Mouse (Mus musculus) hindbrain, embryonic 16.5 days (tissue): ENCODE data around the gene Evpl. TPM values are rescaled to one million over a fixed set of nuclear protein-coding genes. Genes with fewer than 3 reads are reported as not detected.
"Not testable (repeated sequence)": the region's sequence is repeated elsewhere in the genome, so short reads cannot be mapped to it uniquely, and the experiment has no call there.

Experiments
- ATAC-seq: fragments of 200-750 bp; cut with Nextera tagmentation; 2 replicates; pipeline ENCODE4 v1.8.0; 2017; ENCODE audit warnings: moderate TSS enrichment, moderate library complexity
- H3K27ac ChIP-seq: fragments of 300-500 bp; sonication (generic); 2 replicates; pipeline ENCODE4 v1.5.1; 2014; ENCODE audit warnings: low read depth, mild to moderate bottlenecking, control low read depth, low read length, moderate library complexity
- H3K27me3 ChIP-seq: fragments of 300-500 bp; sonication (generic); replicated peaks from 2 replicates; pipeline ENCODE4 v1.6.1; 2014; ENCODE audit warnings: low read length; ENCODE audit not compliant: control insufficient read depth, insufficient read depth
- H3K36me3 ChIP-seq: fragments of 300-500 bp; sonication (generic); 2 replicates; pipeline ENCODE4 v1.6.1; 2014; ENCODE audit warnings: mild to moderate bottlenecking, low read length, moderate library complexity, mixed read lengths; ENCODE audit not compliant: control insufficient read depth, insufficient read depth
- H3K4me1 ChIP-seq: fragments of 300-500 bp; sonication (generic); 2 replicates; pipeline ENCODE4 v1.6.1; 2014; ENCODE audit warnings: low read depth, low read length; ENCODE audit not compliant: control insufficient read depth, insufficient read depth
- H3K4me2 ChIP-seq: fragments of 300-500 bp; sonication (generic); 2 replicates; pipeline ENCODE4 v1.6.1; 2014; ENCODE audit warnings: mild to moderate bottlenecking, low read length, control low read depth, moderate library complexity
- H3K4me3 ChIP-seq: fragments of 300-500 bp; sonication (generic); 2 replicates; pipeline ENCODE4 v1.5.1; 2014; ENCODE audit warnings: mild to moderate bottlenecking, low read length, control low read depth, moderate library complexity
- H3K9ac ChIP-seq: fragments of 300-500 bp; sonication (generic); 2 replicates; pipeline ENCODE4 v1.6.1; 2014; ENCODE audit warnings: low read depth, mild to moderate bottlenecking, control low read depth, low read length, moderate library complexity
- H3K9me3 ChIP-seq: fragments of 300-500 bp; sonication (generic); 2 replicates; pipeline ENCODE4 v1.6.1; 2014; ENCODE audit warnings: mild to moderate bottlenecking, low read length, moderate library complexity; ENCODE audit not compliant: control insufficient read depth
- WGBS: fragments of 180-500 bp; shearing (Covaris S2); extraction: QIAGEN DNeasy Blood & Tissue Kit; methylation state at CpG from one replicate; pipeline ENCODE4 v1.1.7; 2014; 5-methylcytosine and 5-hydroxymethylcytosine counted together
- polyA plus RNA-seq: library from polyadenylated mRNA; unstranded; fragments of >200 nt; fragmentation: Nextera tagmentation; extraction: Ambion mirVana; gene quantifications from 2 replicates; pipeline ENCODE4 v1.2.1, GENCODE M21; 2015

Evpl gene
- polyA plus RNA-seq, 1 experiment from 2014 or later: 1.1 TPM

DNA sequence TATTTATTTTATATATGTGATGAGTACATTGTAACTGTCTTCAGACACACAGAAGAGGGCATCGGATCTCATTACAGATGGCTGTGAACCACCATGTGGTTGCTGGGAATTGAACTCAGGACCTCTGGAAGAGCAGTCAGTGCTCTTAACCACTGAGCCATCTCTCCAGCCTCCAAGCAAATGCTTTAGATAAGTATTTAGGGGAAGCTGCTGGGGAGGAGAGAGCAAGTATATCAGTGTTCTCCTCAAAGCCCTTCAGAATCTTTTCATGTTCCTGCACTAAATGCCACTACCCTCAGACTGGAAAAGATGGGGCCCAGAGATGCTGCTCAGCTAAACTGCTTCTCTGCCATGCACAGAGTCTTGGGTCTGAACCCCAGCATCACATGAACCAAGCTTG, 39.3 kb upstream of the Evpl start:
- Histone ChIP-seq H3K4me1 (peaks cover 22% of the 10 kb centered on the region), H3K27me3 (peaks cover 21% of the 10 kb centered on the region)
- not testable (repeated sequence) for H3K36me3 ChIP-seq, H3K4me3 ChIP-seq, H3K4me2 ChIP-seq, H3K9me3 ChIP-seq, ATAC-seq, H3K9ac ChIP-seq, H3K27ac ChIP-seq
- 97% methylated on average over 1 of the region's 1 CpGs for WGBS

GRCm38 (mm10) chr11:116274045-116274666, 36.3 kb upstream of the Evpl start, which contains the start of gene Srp68:
Srp68 (minus strand) TSS chr11:116274217.
- peak; percentile 100 for ATAC-seq
- Histone ChIP-seq H3K27me3 (no peaks in the 10 kb centered on the region), H3K9me3 (no peaks in the 10 kb centered on the region), H3K4me3 (peak within 1 kb of the TSS; percentile 95), H3K9ac (peak within 1 kb of the TSS; percentile 93), H3K4me2 (peak within 1 kb of the TSS; percentile 89), H3K4me1 (peaks cover 18% of the 10 kb centered on the region), H3K27ac (peak within 1 kb of the TSS; percentile 93), H3K36me3 (peaks cover 4% of the 10 kb centered on the region)
- 2% methylated on average over 32 of the region's 32 CpGs for WGBS

DNA sequence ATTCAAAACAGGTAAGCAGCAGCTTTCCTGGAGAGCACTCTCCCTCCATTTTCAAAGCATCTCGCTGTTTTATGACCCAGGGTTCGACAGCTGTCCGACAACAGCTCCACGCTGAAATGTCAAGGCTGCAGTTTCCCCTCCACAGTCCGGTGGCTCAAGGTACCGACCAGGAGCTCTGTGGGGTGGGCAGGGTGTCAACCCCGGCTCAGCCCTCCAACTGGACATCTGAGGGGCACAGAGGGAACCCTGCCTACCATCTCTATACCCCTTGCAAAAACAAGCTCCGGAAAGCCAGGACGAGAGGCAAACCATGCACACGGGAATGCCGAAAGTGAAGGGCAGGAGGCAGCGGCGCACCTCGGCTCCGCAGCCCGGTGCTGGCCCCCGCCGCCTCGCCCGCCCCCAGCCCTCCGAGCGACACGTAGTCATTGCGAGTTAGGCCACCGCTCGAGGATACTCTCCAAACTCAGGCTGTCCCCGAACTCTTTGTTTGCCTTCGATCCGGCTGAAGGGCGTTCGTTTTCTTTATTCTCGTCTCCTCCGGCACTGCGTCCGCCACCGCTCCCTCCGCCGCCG, 35.7 kb upstream of the Evpl start:
- H3K4me1 ChIP-seq: peaks cover 18% of the 10 kb centered on the region
- peak overlapping the region; percentile 93 for H3K9ac ChIP-seq
- H3K36me3 ChIP-seq: peaks cover 4% of the 10 kb centered on the region
- peak overlapping the region; percentile 95 for H3K4me3 ChIP-seq
- H3K27ac ChIP-seq: peak overlapping the region; percentile 75
- no peaks in the 10 kb centered on the region for H3K9me3 ChIP-seq
- peak; percentile 55 for ATAC-seq
- no peaks in the 10 kb centered on the region for H3K27me3 ChIP-seq
- under 1% methylated on average over 39 of the region's 39 CpGs for WGBS
- peak overlapping the region; percentile 89 for H3K4me2 ChIP-seq

GRCm38 (mm10) chr11:116272589-116273468, 35.0 kb upstream of the Evpl start:
- Histone ChIP-seq H3K36me3 (peaks cover 12% of the 10 kb centered on the region), H3K4me2 (peak overlapping the region; percentile 89), H3K4me1 (peaks cover 18% of the 10 kb centered on the region), H3K9me3 (no peaks in the 10 kb centered on the region), H3K9ac (peak overlapping the region; percentile 93), H3K27me3 (no peaks in the 10 kb centered on the region), H3K27ac (no peak overlapping the region), H3K4me3 (peak overlapping the region; percentile 95)
- no peak for ATAC-seq
- WGBS: 58% methylated on average over 12 of the region's 12 CpGs

GRCm38 (mm10) chr11:116269560-116269959, 31.7 kb upstream of the Evpl start:
- no peak for ATAC-seq
- peaks cover 29% of the 10 kb centered on the region for H3K36me3 ChIP-seq

DNA sequence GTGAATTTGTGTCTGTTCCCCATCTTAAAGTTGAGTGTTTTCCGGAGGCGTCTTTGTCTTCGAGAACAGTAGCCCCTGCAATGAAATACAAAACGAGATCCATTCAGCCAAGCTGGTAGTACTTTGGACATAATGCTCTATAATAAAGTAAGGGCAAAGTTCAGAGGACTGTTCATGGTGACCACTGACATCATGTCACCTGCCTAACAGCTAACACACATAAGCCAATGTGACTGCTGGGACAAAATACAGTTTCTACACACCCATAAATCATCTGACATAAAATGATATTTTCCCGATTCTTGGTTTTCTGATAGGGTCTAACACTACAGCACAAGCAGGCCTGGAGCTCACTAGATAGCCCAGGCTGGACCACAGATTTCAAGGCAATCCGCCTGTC, 30.4 kb upstream of the Evpl start:
- no peak overlapping the region for H3K9ac ChIP-seq
- H3K36me3 ChIP-seq: peaks cover 39% of the 10 kb centered on the region
- H3K4me1 ChIP-seq: peaks cover 14% of the 10 kb centered on the region
- H3K27me3 ChIP-seq: no peaks in the 10 kb centered on the region
- 92% methylated on average over 6 of the region's 6 CpGs for WGBS
- no peak for ATAC-seq
- no peak overlapping the region for H3K4me3 ChIP-seq
- H3K9me3 ChIP-seq: no peaks in the 10 kb centered on the region
- no peak overlapping the region for H3K27ac ChIP-seq
- H3K4me2 ChIP-seq: no peak overlapping the region

More at GRCm38 (mm10) chr11:116269560-116269959, 31.7 kb upstream of the Evpl start:
- no peaks in the 10 kb centered on the region for H3K27me3 ChIP-seq
- no peak overlapping the region for H3K4me3 ChIP-seq
- H3K4me2 ChIP-seq: no peak overlapping the region
- H3K9ac ChIP-seq: no peak overlapping the region
- peaks cover 16% of the 10 kb centered on the region for H3K4me1 ChIP-seq
- no peaks in the 10 kb centered on the region for H3K9me3 ChIP-seq
- H3K27ac ChIP-seq: no peak overlapping the region
- 86% methylated on average over 8 of the region's 8 CpGs for WGBS

DNA sequence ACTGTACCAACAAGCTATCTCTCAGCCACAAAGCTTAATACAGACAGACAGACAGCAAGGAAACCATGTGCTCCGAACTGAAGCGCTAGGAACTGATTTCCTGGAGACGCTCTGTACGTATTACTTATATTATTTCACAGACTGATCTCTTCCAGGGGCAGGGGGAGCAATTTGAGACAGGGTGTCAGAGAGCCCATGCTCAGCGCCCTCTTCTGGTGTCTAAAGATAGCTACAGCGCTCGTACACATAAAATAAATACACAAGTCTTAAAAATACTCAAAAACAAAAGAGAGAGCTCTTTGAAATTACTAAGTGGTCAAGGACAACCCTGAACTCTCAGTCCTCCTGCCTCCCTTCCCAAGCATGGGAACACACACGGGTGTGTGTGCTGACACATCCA, 29.8 kb upstream of the Evpl start:
- no peak overlapping the region for H3K27ac ChIP-seq
- no peak for ATAC-seq
- H3K4me3 ChIP-seq: no peak overlapping the region
- WGBS: 88% methylated on average over 8 of the region's 8 CpGs
- no peak overlapping the region for H3K9ac ChIP-seq
- peaks cover 46% of the 10 kb centered on the region for H3K36me3 ChIP-seq
- H3K27me3 ChIP-seq: no peaks in the 10 kb centered on the region
- peaks cover 9% of the 10 kb centered on the region for H3K4me1 ChIP-seq
- no peaks in the 10 kb centered on the region for H3K9me3 ChIP-seq
- H3K4me2 ChIP-seq: no peak overlapping the region

DNA sequence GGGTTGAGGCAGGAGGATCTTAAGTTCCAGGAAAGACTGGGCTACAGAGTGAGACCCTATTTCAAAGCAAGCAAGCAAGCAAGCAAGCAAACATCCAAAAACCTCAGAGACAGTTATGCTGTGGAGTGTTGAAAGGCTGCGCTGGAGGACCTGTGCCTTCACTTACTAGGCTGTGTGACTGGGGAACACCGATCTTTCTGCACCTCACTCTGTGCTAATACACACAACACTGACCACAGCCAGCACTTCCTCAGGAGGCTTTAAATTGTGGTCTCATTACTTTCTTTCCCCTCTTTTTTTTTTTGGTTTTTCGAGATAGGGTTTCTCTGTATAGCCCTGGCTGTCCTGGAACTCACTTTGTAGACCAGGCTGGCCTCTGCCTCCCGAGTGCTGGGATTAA, 28.0 kb upstream of the Evpl start:
- Histone ChIP-seq H3K4me2 (no peak overlapping the region), H3K4me3 (no peak overlapping the region), H3K9me3 (no peaks in the 10 kb centered on the region), H3K27ac (no peak overlapping the region), H3K9ac (no peak overlapping the region), H3K27me3 (no peaks in the 10 kb centered on the region), H3K4me1 (no peaks in the 10 kb centered on the region), H3K36me3 (peaks cover 60% of the 10 kb centered on the region)
- no peak for ATAC-seq
- 89% methylated on average over 4 of the region's 4 CpGs for WGBS

GRCm38 (mm10) chr11:116265352-116265751, 27.5 kb upstream of the Evpl start:
- WGBS: 86% methylated on average over 11 of the region's 11 CpGs
- Histone ChIP-seq H3K9me3 (no peaks in the 10 kb centered on the region), H3K36me3 (peaks cover 64% of the 10 kb centered on the region), H3K4me1 (no peaks in the 10 kb centered on the region), H3K27me3 (no peaks in the 10 kb centered on the region), H3K4me3 (no peak overlapping the region), H3K9ac (no peak overlapping the region), H3K4me2 (no peak overlapping the region), H3K27ac (no peak overlapping the region)
- no peak for ATAC-seq
